Comparison of ENCODE assay signal across 8 mouse cellular contexts in genomic region chr11:98781851-98782512, GRCm38 (mm10). TPM values are rescaled to one million over a fixed set of nuclear protein-coding genes. Genes with fewer than 3 reads are reported as not detected.
DNase-seq lines count a peak whose midpoint lies in the region; ATAC-seq and TF ChIP-seq lines count a peak whose summit lies in the region.

No protein-coding gene starts in this region.

- peak overlapping the region; percentile 49 for H3K4me3 ChIP-seq in embryonic facial prominence, embryonic 10.5 days
- H3K4me3 ChIP-seq in heart, embryonic 10.5 days, result peak overlapping the region; percentile 49
- H3K4me3 ChIP-seq in liver, postnatal 0 days (ENCODE audit: low read depth, low read length), result no peak overlapping the region

- H3K4me2 ChIP-seq in liver, postnatal 0 days (ENCODE audit: low read depth, low read length), result no peak overlapping the region

- H3K27me3 ChIP-seq in embryonic facial prominence, embryonic 10.5 days (replicated peaks; ENCODE audit: low read depth, poor library complexity, severe bottlenecking), result peaks cover 6% of the 10 kb centered on the region; the same call in 1 of the 2 replicates
- no peaks in the 10 kb centered on the region for H3K27me3 ChIP-seq in heart, embryonic 10.5 days (ENCODE audit: insufficient read depth, poor library complexity, severe bottlenecking)
- H3K27me3 ChIP-seq in liver, postnatal 0 days (ENCODE audit: insufficient read depth, low read length), result no peaks in the 10 kb centered on the region

- TF ChIP-seq CTCF in liver, postnatal 0 days (IDR thresholded peaks at IDR 0.05; ENCODE audit: low read depth), result no peak

- no peak for TF ChIP-seq EP300 in liver, postnatal 0 days (IDR thresholded peaks at IDR 0.05; ENCODE audit: low read depth)

- H3K4me1 ChIP-seq in embryonic facial prominence, embryonic 10.5 days, result peaks cover 68% of the 10 kb centered on the region
- H3K4me1 ChIP-seq in heart, embryonic 10.5 days, result peaks cover 74% of the 10 kb centered on the region
- H3K4me1 ChIP-seq in liver, postnatal 0 days (ENCODE audit: insufficient read depth), result peaks cover 51% of the 10 kb centered on the region

- ATAC-seq in liver, postnatal 0 days, result no peak

- WGBS in embryonic facial prominence, embryonic 10.5 days, result 14% methylated on average over 14 of the region's 14 CpGs
- 11% methylated on average over 13 of the region's 14 CpGs for WGBS in heart, embryonic 10.5 days
- WGBS in liver, postnatal 0 days (ENCODE audit: insufficient replicate concordance), result 32% methylated on average over 14 of the region's 14 CpGs

- peak overlapping the region; percentile 90 for H3K27ac ChIP-seq in embryonic facial prominence, embryonic 10.5 days (replicated peaks)
- peak overlapping the region; percentile 94 for H3K27ac ChIP-seq in heart, embryonic 10.5 days
- peak overlapping the region; percentile 98 for H3K27ac ChIP-seq in liver, postnatal 0 days (ENCODE audit: low read depth)

- no peak overlapping the region for H3K9ac ChIP-seq in liver, postnatal 0 days (replicated peaks)

- no peaks in the 10 kb centered on the region for H3K36me3 ChIP-seq in embryonic facial prominence, embryonic 10.5 days (replicated peaks)
- no peaks in the 10 kb centered on the region for H3K36me3 ChIP-seq in heart, embryonic 10.5 days
- no peaks in the 10 kb centered on the region for H3K36me3 ChIP-seq in liver, postnatal 0 days (replicated peaks; ENCODE audit: insufficient read depth, low read length)

- no peaks in the 10 kb centered on the region for H3K9me3 ChIP-seq in embryonic facial prominence, embryonic 10.5 days
- no peaks in the 10 kb centered on the region for H3K9me3 ChIP-seq in heart, embryonic 10.5 days
- no peaks in the 10 kb centered on the region for H3K9me3 ChIP-seq in liver, postnatal 0 days (ENCODE audit: low read length)

- peak; percentile 99 for DNase-seq in heart, adult 11 months
- DNase-seq in heart, adult 8-10 months (ENCODE audit: low spot score), result no peak
- peak; percentile 39 for DNase-seq in embryonic facial prominence, embryonic 10.5 days (ENCODE audit: low spot score)
- DNase-seq in heart, embryonic 10.5 days (ENCODE audit: low spot score), result no peak
- peak; percentile 63 for DNase-seq in kidney, adult 9 months
- no peak for DNase-seq in liver, postnatal 0 days
- DNase-seq in right cerebral cortex, postnatal 25 days, result peak; percentile 80
- no peak for DNase-seq in adrenal gland, adult 8-10 months

RNA-seq across cellular contexts. Expression of gene Nr1d1, which starts 6.8 kb away (rescaled TPM):
- 100 to 1,000 TPM in 2 of 4 experiments, 10 to 100 TPM in 2; 81.4 to 121 (median 101) TPM for total RNA-seq in heart, adult 8-10 months (2022)
- polyA plus RNA-seq in embryonic facial prominence, embryonic 10.5 days (2016; fragmentation: Nextera tagmentation; extraction: Ambion mirVana), result 1.1 and 1.8 TPM in 2 replicates
- 3.6 and 5.9 TPM in 2 replicates for polyA plus RNA-seq in heart, embryonic 10.5 days (2016; fragmentation: Nextera tagmentation; extraction: Ambion mirVana)
- polyA plus RNA-seq in liver, postnatal 0 days (2015; fragmentation: Nextera tagmentation; extraction: Ambion mirVana), result 2.0 and 4.2 TPM in 2 replicates
- 100 to 1,000 TPM; 140 to 286 (median 201) TPM for total RNA-seq in adrenal gland, adult 8-10 months (2022)

RNA-seq across cellular contexts. Expression of gene Msl1, which starts 13.3 kb away (rescaled TPM):
- total RNA-seq in heart, adult 8-10 months (2022), result 10 to 100 TPM; 72.1 to 84.3 (median 78.7) TPM
- 23.4 and 23.5 TPM in 2 replicates for polyA plus RNA-seq in embryonic facial prominence, embryonic 10.5 days (2016; fragmentation: Nextera tagmentation; extraction: Ambion mirVana)
- polyA plus RNA-seq in heart, embryonic 10.5 days (2016; fragmentation: Nextera tagmentation; extraction: Ambion mirVana), result 14.0 and 21.6 TPM in 2 replicates
- polyA plus RNA-seq in liver, postnatal 0 days (2015; fragmentation: Nextera tagmentation; extraction: Ambion mirVana), result 5.4 and 6.5 TPM in 2 replicates
- total RNA-seq in adrenal gland, adult 8-10 months (2022), result 10 to 100 TPM; 93.5 to 98.5 (median 93.7) TPM

RNA-seq across cellular contexts. Expression of gene Casc3, which starts 22.7 kb away (rescaled TPM):
- 10 to 100 TPM; 16.0 to 20.9 (median 17.8) TPM for total RNA-seq in heart, adult 8-10 months (2022)
- polyA plus RNA-seq in embryonic facial prominence, embryonic 10.5 days (2016; fragmentation: Nextera tagmentation; extraction: Ambion mirVana), result 47.5 and 48.3 TPM in 2 replicates
- polyA plus RNA-seq in heart, embryonic 10.5 days (2016; fragmentation: Nextera tagmentation; extraction: Ambion mirVana), result 29.5 and 37.2 TPM in 2 replicates
- 6.7 and 7.0 TPM in 2 replicates for polyA plus RNA-seq in liver, postnatal 0 days (2015; fragmentation: Nextera tagmentation; extraction: Ambion mirVana)
- total RNA-seq in adrenal gland, adult 8-10 months (2022), result 10 to 100 TPM; 34.3 to 47.2 (median 41.6) TPM

RNA-seq across cellular contexts. Expression of gene Thra, which starts 41.5 kb away (rescaled TPM):
- 10 to 100 TPM; 92.5 to 98.4 (median 95.1) TPM for total RNA-seq in heart, adult 8-10 months (2022)
- polyA plus RNA-seq in embryonic facial prominence, embryonic 10.5 days (2016; fragmentation: Nextera tagmentation; extraction: Ambion mirVana), result 8.8 and 9.1 TPM in 2 replicates
- 19.2 and 23.2 TPM in 2 replicates for polyA plus RNA-seq in heart, embryonic 10.5 days (2016; fragmentation: Nextera tagmentation; extraction: Ambion mirVana)
- polyA plus RNA-seq in liver, postnatal 0 days (2015; fragmentation: Nextera tagmentation; extraction: Ambion mirVana), result 5.1 and 6.1 TPM in 2 replicates
- total RNA-seq in adrenal gland, adult 8-10 months (2022), result 100 to 1,000 TPM in 1 of 4 experiments, 10 to 100 TPM in 3; 67.1 to 111 (median 82.9) TPM

RNA-seq across cellular contexts. Expression of gene Med24, which starts 52.7 kb away (rescaled TPM):
- total RNA-seq in heart, adult 8-10 months (2022), result 10 to 100 TPM; 44.4 to 49.9 (median 46.8) TPM
- polyA plus RNA-seq in embryonic facial prominence, embryonic 10.5 days (2016; fragmentation: Nextera tagmentation; extraction: Ambion mirVana), result 73.9 and 78.1 TPM in 2 replicates
- 54.6 and 56.5 TPM in 2 replicates for polyA plus RNA-seq in heart, embryonic 10.5 days (2016; fragmentation: Nextera tagmentation; extraction: Ambion mirVana)
- polyA plus RNA-seq in liver, postnatal 0 days (2015; fragmentation: Nextera tagmentation; extraction: Ambion mirVana), result 10.5 and 10.9 TPM in 2 replicates
- 10 to 100 TPM; 47.7 to 63.3 (median 55.7) TPM for total RNA-seq in adrenal gland, adult 8-10 months (2022)

Comparison
In these comparisons a context has a peak if more than half of its experiments do, and no peak if none do; other contexts are left out.
1. DNase-seq: peak in heart, adult 11 months (single experiment), embryonic facial prominence, embryonic 10.5 days (single experiment), kidney, adult 9 months (single experiment) and right cerebral cortex, postnatal 25 days (single experiment); none in heart, adult 8-10 months (single experiment), heart, embryonic 10.5 days (single experiment), liver, postnatal 0 days (single experiment) and adrenal gland, adult 8-10 months (single experiment).
2. Peak in every context shown above with its lines, with median percentiles within 50 percentile points of each other: H3K27ac ChIP-seq.